Mouse (Mus musculus): ENCODE measurements around the gene Zfp385a. TPM values are rescaled to one million over a fixed set of nuclear protein-coding genes. Genes with fewer than 3 reads are reported as not detected.

The Zfp385a gene
- polyA plus RNA-seq, 1 experiment from 2014 or later, result 19.7 TPM

- WGBS, result 86% methylated on average over 4 of the region's 4 CpGs
- ATAC-seq (ENCODE audit: low FRiP score) (no peak), DNase-seq (ENCODE audit: low spot score) (no peak)
These were observed 35.4 kb upstream of the Zfp385a start for GRCm38 (mm10) chr15:103375112-103375800.

GRCm38 (mm10) chr15:103372461-103372860 is 32.6 kb upstream of the Zfp385a start:
- no peak overlapping the region for H3K4me3 ChIP-seq (ENCODE audit: low read depth, low read length)
- H3K9ac ChIP-seq (ENCODE audit: low read depth, low read length), result no peak overlapping the region
- no peaks in the 10 kb centered on the region for H3K4me1 ChIP-seq (replicated peaks; ENCODE audit: control insufficient read depth, insufficient read depth, low read length)
- H3K9me3 ChIP-seq (ENCODE audit: control insufficient read depth, low read length), result no peaks in the 10 kb centered on the region
- no peak overlapping the region for H3K27ac ChIP-seq (ENCODE audit: low read depth, low read length)
- H3K27me3 ChIP-seq (ENCODE audit: control insufficient read depth, insufficient read depth, low read length), result no peaks in the 10 kb centered on the region
- H3K36me3 ChIP-seq (ENCODE audit: control insufficient read depth, insufficient read depth, low read length), result no peaks in the 10 kb centered on the region
- no peak overlapping the region for H3K4me2 ChIP-seq (replicated peaks; ENCODE audit: low read depth, low read length)
- DNase-seq (ENCODE audit: low spot score) (no peak), ATAC-seq (ENCODE audit: low FRiP score) (no peak)

More at GRCm38 (mm10) chr15:103375112-103375800, 35.4 kb upstream of the Zfp385a start:
- no peak overlapping the region for H3K4me3 ChIP-seq (ENCODE audit: low read depth, low read length)
- no peaks in the 10 kb centered on the region for H3K4me1 ChIP-seq (replicated peaks; ENCODE audit: control insufficient read depth, insufficient read depth, low read length)
- H3K4me2 ChIP-seq (replicated peaks; ENCODE audit: low read depth, low read length), result no peak overlapping the region
- H3K27me3 ChIP-seq (ENCODE audit: control insufficient read depth, insufficient read depth, low read length), result no peaks in the 10 kb centered on the region
- H3K36me3 ChIP-seq (ENCODE audit: control insufficient read depth, insufficient read depth, low read length), result no peaks in the 10 kb centered on the region
- H3K27ac ChIP-seq (ENCODE audit: low read depth, low read length), result no peak overlapping the region
- H3K9me3 ChIP-seq (ENCODE audit: control insufficient read depth, low read length), result no peaks in the 10 kb centered on the region
- no peak overlapping the region for H3K9ac ChIP-seq (ENCODE audit: low read depth, low read length)

- H3K4me2 ChIP-seq (replicated peaks; ENCODE audit: low read depth, low read length), result no peak overlapping the region
- H3K4me1 ChIP-seq (replicated peaks; ENCODE audit: control insufficient read depth, insufficient read depth, low read length), result no peaks in the 10 kb centered on the region
- H3K9me3 ChIP-seq (ENCODE audit: control insufficient read depth, low read length), result no peaks in the 10 kb centered on the region
- ATAC-seq (ENCODE audit: low FRiP score), result no peak
- H3K4me3 ChIP-seq (ENCODE audit: low read depth, low read length), result no peak overlapping the region
- H3K27me3 ChIP-seq (ENCODE audit: control insufficient read depth, insufficient read depth, low read length), result no peaks in the 10 kb centered on the region; the same call in 1 of the 2 replicates
- 85% methylated on average over 1 of the region's 1 CpGs for WGBS
- no peak overlapping the region for H3K9ac ChIP-seq (ENCODE audit: low read depth, low read length)
- DNase-seq (ENCODE audit: low spot score), result no peak
- H3K27ac ChIP-seq (ENCODE audit: low read depth, low read length), result no peak overlapping the region
- no peaks in the 10 kb centered on the region for H3K36me3 ChIP-seq (ENCODE audit: control insufficient read depth, insufficient read depth, low read length)
These were observed 31.8 kb upstream of the Zfp385a start for GRCm38 (mm10) chr15:103371741-103372140.

GRCm38 (mm10) chr15:103371208-103371607 is 31.3 kb upstream of the Zfp385a start:
- DNase-seq (ENCODE audit: low spot score), result no peak
- WGBS, result 45% methylated on average over 2 of the region's 2 CpGs
- no peak for ATAC-seq (ENCODE audit: low FRiP score)
- H3K27ac ChIP-seq (ENCODE audit: low read depth, low read length), result no peak overlapping the region
- no peak overlapping the region for H3K4me2 ChIP-seq (replicated peaks; ENCODE audit: low read depth, low read length)
- H3K36me3 ChIP-seq (ENCODE audit: control insufficient read depth, insufficient read depth, low read length), result no peaks in the 10 kb centered on the region
- H3K4me1 ChIP-seq (replicated peaks; ENCODE audit: control insufficient read depth, insufficient read depth, low read length), result no peaks in the 10 kb centered on the region
- H3K9ac ChIP-seq (ENCODE audit: low read depth, low read length), result no peak overlapping the region
- H3K9me3 ChIP-seq (ENCODE audit: control insufficient read depth, low read length), result no peaks in the 10 kb centered on the region
- no peaks in the 10 kb centered on the region; the same call in 1 of the 2 replicates for H3K27me3 ChIP-seq (ENCODE audit: control insufficient read depth, insufficient read depth, low read length)
- no peak overlapping the region for H3K4me3 ChIP-seq (ENCODE audit: low read depth, low read length)

GRCm38 (mm10) chr15:103370462-103370861 is 30.6 kb upstream of the Zfp385a start:
- no peak overlapping the region for H3K4me2 ChIP-seq (replicated peaks; ENCODE audit: low read depth, low read length)
- no peaks in the 10 kb centered on the region for H3K36me3 ChIP-seq (ENCODE audit: control insufficient read depth, insufficient read depth, low read length)
- DNase-seq (ENCODE audit: low spot score) (no peak), ATAC-seq (ENCODE audit: low FRiP score) (no peak)
- H3K27me3 ChIP-seq (ENCODE audit: control insufficient read depth, insufficient read depth, low read length), result peaks cover 2% of the 10 kb centered on the region; the same call in 1 of the 2 replicates
- H3K9ac ChIP-seq (ENCODE audit: low read depth, low read length), result no peak overlapping the region
- no peaks in the 10 kb centered on the region for H3K9me3 ChIP-seq (ENCODE audit: control insufficient read depth, low read length)
- no peak overlapping the region for H3K27ac ChIP-seq (ENCODE audit: low read depth, low read length)
- 58% methylated on average over 4 of the region's 4 CpGs for WGBS
- no peaks in the 10 kb centered on the region for H3K4me1 ChIP-seq (replicated peaks; ENCODE audit: control insufficient read depth, insufficient read depth, low read length)
- no peak overlapping the region for H3K4me3 ChIP-seq (ENCODE audit: low read depth, low read length)

GRCm38 (mm10) chr15:103369123-103369522 is 29.2 kb upstream of the Zfp385a start:
- WGBS, result 54% methylated on average over 1 of the region's 1 CpGs
- no peak overlapping the region for H3K4me2 ChIP-seq (replicated peaks; ENCODE audit: low read depth, low read length)
- no peak for DNase-seq (ENCODE audit: low spot score)

GRCm38 (mm10) chr15:103368179-103368940 is 28.5 kb upstream of the Zfp385a start:
- H3K4me1 ChIP-seq (replicated peaks; ENCODE audit: control insufficient read depth, insufficient read depth, low read length), result no peaks in the 10 kb centered on the region
- H3K9me3 ChIP-seq (ENCODE audit: control insufficient read depth, low read length), result no peaks in the 10 kb centered on the region
- WGBS, result 83% methylated on average over 4 of the region's 4 CpGs
- no peaks in the 10 kb centered on the region for H3K36me3 ChIP-seq (ENCODE audit: control insufficient read depth, insufficient read depth, low read length)
- no peak overlapping the region for H3K4me3 ChIP-seq (ENCODE audit: low read depth, low read length)
- H3K27ac ChIP-seq (ENCODE audit: low read depth, low read length), result no peak overlapping the region
- no peak for DNase-seq (ENCODE audit: low spot score)
- H3K27me3 ChIP-seq (ENCODE audit: control insufficient read depth, insufficient read depth, low read length), result peaks cover 2% of the 10 kb centered on the region; the same call in 1 of the 2 replicates
- H3K9ac ChIP-seq (ENCODE audit: low read depth, low read length), result no peak overlapping the region
- no peak for ATAC-seq (ENCODE audit: low FRiP score)
- H3K4me2 ChIP-seq (replicated peaks; ENCODE audit: low read depth, low read length), result no peak overlapping the region

More at GRCm38 (mm10) chr15:103369123-103369522, 29.2 kb upstream of the Zfp385a start:
- H3K4me3 ChIP-seq (ENCODE audit: low read depth, low read length), result no peak overlapping the region
- H3K27ac ChIP-seq (ENCODE audit: low read depth, low read length), result no peak overlapping the region
- no peak overlapping the region for H3K9ac ChIP-seq (ENCODE audit: low read depth, low read length)
- H3K9me3 ChIP-seq (ENCODE audit: control insufficient read depth, low read length), result no peaks in the 10 kb centered on the region
- ATAC-seq (ENCODE audit: low FRiP score), result no peak
- no peaks in the 10 kb centered on the region for H3K4me1 ChIP-seq (replicated peaks; ENCODE audit: control insufficient read depth, insufficient read depth, low read length)
- H3K36me3 ChIP-seq (ENCODE audit: control insufficient read depth, insufficient read depth, low read length), result no peaks in the 10 kb centered on the region
- H3K27me3 ChIP-seq (ENCODE audit: control insufficient read depth, insufficient read depth, low read length), result peaks cover 2% of the 10 kb centered on the region; the same call in 1 of the 2 replicates

- DNase-seq (ENCODE audit: low spot score) (peak; percentile 63), ATAC-seq (ENCODE audit: low FRiP score) (peak; percentile 82)
- WGBS, result under 1% methylated on average over 37 of the region's 51 CpGs
- Histone ChIP-seq H3K4me1 (replicated peaks; ENCODE audit: control insufficient read depth, insufficient read depth, low read length) (no peaks in the 10 kb centered on the region), H3K9me3 (ENCODE audit: control insufficient read depth, low read length) (no peaks in the 10 kb centered on the region), H3K27ac (ENCODE audit: low read depth, low read length) (peak within 1 kb of the TSS; percentile 30; the same call in 1 of the 2 replicates), H3K4me3 (ENCODE audit: low read depth, low read length) (peak within 1 kb of the TSS; percentile 70), H3K36me3 (ENCODE audit: control insufficient read depth, insufficient read depth, low read length) (no peaks in the 10 kb centered on the region), H3K4me2 (replicated peaks; ENCODE audit: low read depth, low read length) (peak within 1 kb of the TSS; percentile 98), H3K9ac (ENCODE audit: low read depth, low read length) (peak within 1 kb of the TSS; percentile 83), H3K27me3 (ENCODE audit: control insufficient read depth, insufficient read depth, low read length) (peaks cover 2% of the 10 kb centered on the region; the same call in 1 of the 2 replicates)
These were observed 26.7 kb upstream of the Zfp385a start, which contains the start of gene Itga5 for GRCm38 (mm10) chr15:103366376-103367149. TSS of gene Itga5 (minus strand) at chr15:103366763.

Data from hindbrain, embryonic 11.5 days (tissue).